In the genomic region with DNA sequence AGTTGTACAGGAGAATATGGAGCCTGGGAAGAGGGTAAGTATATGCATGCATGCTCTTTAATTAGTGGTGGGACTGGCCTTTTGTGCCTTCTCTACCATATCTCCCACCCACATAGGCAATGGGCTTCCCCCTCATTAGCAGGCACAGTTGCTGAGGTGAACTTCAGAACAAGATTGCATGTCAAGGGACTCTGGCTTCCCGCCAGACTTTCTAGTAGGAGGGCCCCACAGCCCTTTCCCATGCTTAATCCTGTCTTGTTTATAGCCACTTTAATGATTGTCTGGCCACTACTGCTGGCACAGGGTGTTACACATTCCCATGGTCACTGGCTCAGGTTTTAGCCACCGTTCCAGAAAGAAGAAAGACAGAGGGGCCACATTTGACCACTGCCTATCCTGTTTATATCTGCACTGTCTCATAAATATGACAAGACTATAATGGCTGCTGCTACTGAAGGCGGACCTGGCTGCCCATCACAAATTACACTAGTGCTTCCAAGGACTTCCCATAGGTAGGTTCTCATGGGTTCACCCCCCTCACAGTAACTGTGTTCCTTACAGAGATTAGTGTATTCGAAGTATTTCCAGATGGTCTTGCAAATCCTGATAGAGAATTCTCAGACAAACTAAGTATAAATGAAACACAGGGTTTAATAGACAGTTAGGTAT, we compare ENCODE assay signal across 8 mouse cellular contexts.
DNase-seq lines count a peak whose midpoint lies in the region; ATAC-seq lines count a peak whose summit lies in the region.
"Had no signal": no experiment of that assay in that cellular context is flagged by ENCODE, and none has a peak within 500 bp of the region (broad histone marks: within the 10 kb centered on the region; RNA-seq: fewer than 3 reads in every experiment).

No protein-coding gene starts in this region.

- H3K4me2 ChIP-seq in kidney, embryonic 14.5 days (replicated peaks; ENCODE audit: low read depth, low read length), result no peak overlapping the region
- no peak overlapping the region for H3K4me2 ChIP-seq in neural tube, embryonic 14.5 days (ENCODE audit: low read depth, low read length)

- 45% methylated on average over 4 of the region's 4 CpGs for WGBS in kidney, embryonic 14.5 days
- WGBS in neural tube, embryonic 14.5 days, result 66% methylated on average over 4 of the region's 4 CpGs

- H3K4me3 ChIP-seq in kidney, embryonic 14.5 days (ENCODE audit: low read length), result no peak overlapping the region
- no peak overlapping the region for H3K4me3 ChIP-seq in neural tube, embryonic 14.5 days (ENCODE audit: low read depth, low read length)
- H3K4me3 ChIP-seq: layer of hippocampus, adult 2 months had no signal

- ATAC-seq in kidney, embryonic 14.5 days (ENCODE audit: low FRiP score, low TSS enrichment), result no peak
- ATAC-seq in neural tube, embryonic 14.5 days (ENCODE audit: low read depth), result peak; percentile 71; the same call in 1 of the 2 replicates

- peak; percentile 41 for DNase-seq in kidney, postnatal 10 days
- DNase-seq in ovary, postnatal 36 days (ENCODE audit: low spot score), result peak; percentile 6
- no peak for DNase-seq in ovary, postnatal 10 days (ENCODE audit: low spot score)
- DNase-seq in forelimb bud, embryonic 11.5 days (ENCODE audit: low read depth, low spot score), result peak; percentile 14
- no peak for DNase-seq in frontal cortex, postnatal 14 days (ENCODE audit: low spot score in 2 of 2)

- no peaks in the 10 kb centered on the region for H3K36me3 ChIP-seq in kidney, embryonic 14.5 days (ENCODE audit: control insufficient read depth, insufficient read depth, low read length)
- H3K36me3 ChIP-seq in neural tube, embryonic 14.5 days (ENCODE audit: control insufficient read depth, insufficient read depth, low read length), result no peaks in the 10 kb centered on the region

- H3K27ac ChIP-seq in kidney, embryonic 14.5 days (ENCODE audit: low read depth, low read length), result no peak overlapping the region
- no peak overlapping the region for H3K27ac ChIP-seq in neural tube, embryonic 14.5 days (ENCODE audit: low read depth, low read length)
- H3K27ac ChIP-seq: layer of hippocampus, adult 2 months had no signal

- H3K9ac ChIP-seq in kidney, embryonic 14.5 days (ENCODE audit: low read depth, low read length), result no peak overlapping the region
- no peak overlapping the region for H3K9ac ChIP-seq in neural tube, embryonic 14.5 days (replicated peaks; ENCODE audit: low read depth, low read length)

- H3K9me3 ChIP-seq in kidney, embryonic 14.5 days (ENCODE audit: control insufficient read depth, low read length), result no peaks in the 10 kb centered on the region
- no peaks in the 10 kb centered on the region for H3K9me3 ChIP-seq in neural tube, embryonic 14.5 days (ENCODE audit: control insufficient read depth, low read length)

- H3K27me3 ChIP-seq in kidney, embryonic 14.5 days (ENCODE audit: control insufficient read depth, insufficient read depth, low read length), result no peaks in the 10 kb centered on the region
- H3K27me3 ChIP-seq in neural tube, embryonic 14.5 days (ENCODE audit: control insufficient read depth, insufficient read depth, low read length), result no peaks in the 10 kb centered on the region

- peaks cover 4% of the 10 kb centered on the region; the same call in 1 of the 2 replicates for H3K4me1 ChIP-seq in kidney, embryonic 14.5 days (ENCODE audit: control insufficient read depth, insufficient read depth, low read length)
- no peaks in the 10 kb centered on the region for H3K4me1 ChIP-seq in neural tube, embryonic 14.5 days (ENCODE audit: control insufficient read depth, insufficient read depth, low read length)

Comparison
In these comparisons a context has a peak if more than half of its experiments do, and no peak if none do; other contexts are left out.
1. DNase-seq: peak in kidney, postnatal 10 days (single experiment), ovary, postnatal 36 days (single experiment) and forelimb bud, embryonic 11.5 days (single experiment); none in ovary, postnatal 10 days (single experiment) and frontal cortex, postnatal 14 days (0 of 2).